Mouse (Mus musculus) lung, embryonic 14.5 days (tissue): ENCODE measurements at regions not wholly inside any gene's neighbourhood (a gene's known extent, or its start where the extent isn't known, plus 50 kb on each side); places are given as distances from the start of the nearest gene placed in this dataset.

Source experiments
- ATAC-seq: fragments of 200-750 bp; cut with Nextera tagmentation; 2 replicates; pipeline ENCODE4 v1.8.0; 2017; ENCODE audit warnings: mild to moderate bottlenecking, moderate TSS enrichment, moderate library complexity; ENCODE audit not compliant: insufficient read depth
- DNase-seq: peaks from one replicate; pipeline ENCODE4 v3.0.0-alpha.2; 2015
- H3K27ac ChIP-seq: fragments of 300-500 bp; sonication (generic); 2 replicates; pipeline ENCODE4 v1.5.1; 2014; ENCODE audit warnings: low read depth, mild to moderate bottlenecking, moderate library complexity
- H3K27me3 ChIP-seq: fragments of 300-500 bp; sonication (generic); 2 replicates; pipeline ENCODE4 v1.6.1; 2014; ENCODE audit warnings: low read length, control low read depth; ENCODE audit not compliant: insufficient read depth
- H3K36me3 ChIP-seq: fragments of 300-500 bp; sonication (generic); 2 replicates; pipeline ENCODE4 v1.6.1; 2014; ENCODE audit warnings: control low read depth; ENCODE audit not compliant: insufficient read depth
- H3K4me1 ChIP-seq: fragments of 300-500 bp; sonication (generic); 2 replicates; pipeline ENCODE4 v1.6.1; 2014; ENCODE audit warnings: antibody characterized with exemption, control low read depth; ENCODE audit not compliant: insufficient read depth
- H3K4me2 ChIP-seq: fragments of 300-500 bp; sonication (generic); 2 replicates; pipeline ENCODE4 v1.6.1; 2014; ENCODE audit warnings: mild to moderate bottlenecking
- H3K4me3 ChIP-seq: fragments of 300-500 bp; sonication (generic); 2 replicates; pipeline ENCODE4 v1.5.1; 2014; ENCODE audit warnings: low read depth, low read length
- H3K9ac ChIP-seq: fragments of 300-500 bp; sonication (generic); 2 replicates; pipeline ENCODE4 v1.6.1; 2014
- H3K9me3 ChIP-seq: fragments of 300-500 bp; sonication (generic); 2 replicates; pipeline ENCODE4 v1.6.1; 2016; ENCODE audit warnings: low read depth, low read length, control low read depth
- CTCF ChIP-seq: IDR thresholded peaks from 2 replicates; pipeline ENCODE4 v1.5.1; 2016; ENCODE audit warnings: antibody characterized with exemption, low read depth
- WGBS: fragments of 180-500 bp; shearing (Covaris S2); extraction: QIAGEN DNeasy Blood & Tissue Kit; methylation state at CpG from one replicate; pipeline ENCODE4 v1.1.7; 2014; 5-methylcytosine and 5-hydroxymethylcytosine counted together

DNA sequence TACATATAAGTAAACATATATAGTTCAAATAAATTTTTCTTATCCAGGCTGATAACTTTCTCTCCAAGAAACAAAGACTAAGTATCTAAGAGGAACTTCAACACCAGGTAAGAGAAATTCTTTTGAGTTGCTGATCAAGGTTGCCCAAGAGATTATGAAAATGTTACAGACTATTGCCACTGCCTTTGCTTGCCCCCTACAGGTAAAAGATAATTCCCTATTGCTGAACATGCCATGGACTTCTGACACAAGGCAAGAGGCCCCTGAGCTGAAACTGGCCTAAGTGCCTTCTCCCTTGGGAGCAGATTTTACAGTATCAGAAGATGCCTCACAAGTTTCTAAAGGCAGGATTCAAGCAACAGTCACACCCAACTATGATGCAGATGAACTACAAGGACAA is 2914.2 kb upstream of the Gm6569 start:
- no peaks in the 10 kb centered on the region for H3K4me1 ChIP-seq
- TF ChIP-seq CTCF = no peak
- no peaks in the 10 kb centered on the region for H3K9me3 ChIP-seq
- no peak overlapping the region for H3K4me2 ChIP-seq
- H3K36me3 ChIP-seq = no peaks in the 10 kb centered on the region
- ATAC-seq (no peak), DNase-seq (no peak)
- no peaks in the 10 kb centered on the region for H3K27me3 ChIP-seq
- no peak overlapping the region for H3K4me3 ChIP-seq
- H3K9ac ChIP-seq = no peak overlapping the region
- H3K27ac ChIP-seq = no peak overlapping the region

- no peak overlapping the region for H3K27ac ChIP-seq
- no peaks in the 10 kb centered on the region for H3K36me3 ChIP-seq
- H3K4me3 ChIP-seq = no peak overlapping the region
- H3K9me3 ChIP-seq = no peaks in the 10 kb centered on the region
- H3K27me3 ChIP-seq = no peaks in the 10 kb centered on the region
- no peaks in the 10 kb centered on the region for H3K4me1 ChIP-seq
- no peak overlapping the region for H3K9ac ChIP-seq
- TF ChIP-seq CTCF = peak; percentile 74
- ATAC-seq (no peak), DNase-seq (peak; percentile 84)
- 36% methylated on average over 2 of the region's 2 CpGs for WGBS
- no peak overlapping the region for H3K4me2 ChIP-seq
Measured at GRCm38 (mm10) chr15:70920862-70921261, 2913.5 kb upstream of the Gm6569 start.
